Mouse (Mus musculus) retina, embryonic 14.5 days (tissue): ENCODE data around the gene Alox12b.

Experiments
- DNase-seq: peaks from one replicate; pipeline ENCODE4 v3.0.0-alpha.2; 2015; ENCODE audit warnings: low spot score

Alox12b gene

DNA sequence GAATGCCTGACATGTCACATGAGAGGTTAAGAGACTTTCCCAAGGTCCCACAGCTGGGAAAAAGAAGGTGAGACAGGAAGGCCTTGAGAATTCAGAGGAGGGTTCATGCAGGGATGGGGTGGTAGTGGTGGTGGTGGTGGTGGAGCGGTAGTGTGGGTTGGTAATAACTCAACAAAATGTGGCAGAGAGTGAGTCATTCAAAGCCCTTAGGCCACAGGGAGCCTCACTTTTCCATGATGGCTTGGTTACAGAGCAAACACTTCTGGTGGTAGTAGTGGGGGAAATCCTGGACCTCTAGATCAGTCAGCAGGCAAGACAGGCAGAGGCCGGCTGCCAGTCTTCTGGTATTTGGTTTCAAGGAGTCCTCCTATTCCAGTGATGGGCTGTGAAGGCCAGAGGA is 15.8 kb downstream of the Alox12b start:
- no peak for DNase-seq

DNA sequence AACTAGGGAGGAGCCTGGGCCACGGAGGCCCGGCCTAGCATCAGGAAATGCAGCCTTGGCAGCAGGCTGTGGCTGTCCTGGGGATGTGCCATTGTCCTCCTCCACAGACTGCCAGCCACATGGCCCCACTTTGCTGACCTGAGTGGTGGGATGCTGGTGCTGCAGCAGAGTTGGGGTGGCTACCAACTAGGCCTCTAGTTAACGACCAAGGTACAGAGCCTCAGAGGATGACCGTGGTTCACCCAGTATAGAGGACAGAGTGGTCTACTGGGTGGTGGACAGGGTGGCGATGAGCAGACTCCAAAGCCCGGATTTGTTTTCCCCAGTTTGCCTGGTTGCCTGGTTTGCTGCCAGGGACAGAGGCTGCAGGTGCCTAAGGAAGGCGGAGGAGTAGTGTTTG is 17.9 kb downstream of the Alox12b start:
- no peak for DNase-seq

DNA sequence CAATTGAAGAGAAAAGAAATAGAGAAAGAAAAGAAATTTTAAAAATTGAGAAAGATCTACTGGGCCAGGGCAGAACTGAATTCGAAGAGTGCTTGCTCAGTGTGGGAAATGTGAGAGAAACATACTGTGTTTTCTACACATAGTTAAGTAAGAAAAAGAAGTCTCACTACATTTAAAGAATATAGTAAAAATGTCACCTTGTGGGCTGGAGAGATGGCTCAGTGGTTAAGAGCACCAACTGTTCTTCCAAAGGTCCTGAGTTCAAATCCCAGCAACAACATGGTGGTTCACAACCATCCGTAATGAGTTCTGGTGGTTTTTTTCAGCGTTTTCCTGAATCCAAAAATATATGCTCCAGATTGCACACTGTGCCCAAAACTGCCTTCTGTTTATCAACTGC is 21.7 kb downstream of the Alox12b start:
- no peak for DNase-seq

DNA sequence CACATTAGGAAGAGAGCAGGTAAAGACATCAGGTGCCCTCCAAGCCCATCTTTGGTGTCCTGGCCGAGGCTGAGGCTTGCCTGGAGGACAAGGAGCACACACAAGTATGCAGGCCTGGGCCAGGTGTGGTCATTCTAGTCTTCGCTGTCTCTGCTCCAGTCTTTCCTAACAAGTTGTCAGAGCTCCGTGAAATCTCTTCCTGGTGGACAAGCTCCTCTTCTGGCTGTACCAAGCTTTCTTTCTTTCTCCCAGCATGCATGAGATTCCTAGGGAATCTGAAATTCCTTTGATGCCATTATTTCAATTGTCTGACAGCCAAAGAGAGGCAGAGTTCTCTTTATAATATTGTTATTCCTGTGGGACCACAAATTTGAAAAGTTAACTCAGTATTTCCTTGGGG is 22.7 kb downstream of the Alox12b start:
- no peak for DNase-seq

DNA sequence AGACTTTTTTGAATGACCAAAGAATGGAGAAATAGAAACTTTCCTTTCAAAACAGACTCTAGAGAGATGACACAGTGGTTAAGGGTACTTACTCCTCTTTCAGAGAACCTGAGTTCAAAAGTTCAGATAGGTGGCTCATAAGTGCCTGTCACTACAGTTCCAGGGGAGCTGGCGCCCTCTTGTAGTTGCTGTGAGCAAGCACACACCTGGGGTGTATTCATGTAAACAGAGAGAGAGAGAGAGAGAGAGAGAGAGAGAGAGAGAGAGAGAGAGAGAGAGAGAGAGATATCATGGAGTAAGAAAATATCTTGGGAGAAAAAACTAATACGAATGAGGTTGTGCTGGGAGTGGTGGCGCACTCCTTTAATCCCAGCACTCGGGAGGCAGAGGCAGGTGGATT is 23.3 kb downstream of the Alox12b start:
- no peak for DNase-seq

DNA sequence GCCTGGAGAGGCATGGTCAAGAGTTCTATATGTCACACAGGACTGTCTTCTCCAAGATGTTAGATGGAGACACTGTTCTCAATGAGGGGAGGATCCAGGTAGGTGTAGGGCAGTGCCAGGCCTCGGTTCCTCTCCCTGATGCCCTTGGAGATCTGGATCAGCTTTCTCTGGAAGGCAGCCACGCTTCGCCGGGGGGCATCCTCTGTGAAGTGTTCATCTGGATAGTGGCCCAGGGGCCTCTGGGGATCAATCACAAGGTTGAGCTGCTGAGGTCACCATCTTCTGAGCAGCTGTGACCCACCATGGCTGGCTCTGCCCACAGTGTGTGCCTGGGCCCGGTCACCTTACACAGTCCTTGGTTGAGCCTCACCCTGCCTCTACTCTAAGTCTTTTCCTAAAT is 28.2 kb downstream of the Alox12b start:
- no peak for DNase-seq

DNA sequence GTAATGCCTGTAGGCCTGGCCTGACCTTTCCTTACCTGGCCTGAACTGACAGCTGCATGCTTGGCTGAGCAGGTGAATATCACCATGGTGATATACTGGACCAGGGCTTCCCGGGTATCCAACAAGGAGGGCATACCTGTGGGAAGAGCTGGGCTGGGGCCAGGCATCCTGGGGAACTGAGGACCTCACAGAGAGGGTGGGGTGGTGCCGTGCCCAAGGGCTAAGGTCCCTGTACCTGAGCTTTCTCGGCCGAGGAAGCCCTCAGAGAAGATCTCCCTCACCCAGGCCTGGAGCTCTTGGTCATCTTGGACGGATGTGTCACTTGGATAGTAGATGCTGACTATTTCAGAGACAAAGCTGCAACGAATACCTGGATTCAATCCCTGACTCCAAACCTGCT is 29.1 kb downstream of the Alox12b start:
- no peak for DNase-seq

DNA sequence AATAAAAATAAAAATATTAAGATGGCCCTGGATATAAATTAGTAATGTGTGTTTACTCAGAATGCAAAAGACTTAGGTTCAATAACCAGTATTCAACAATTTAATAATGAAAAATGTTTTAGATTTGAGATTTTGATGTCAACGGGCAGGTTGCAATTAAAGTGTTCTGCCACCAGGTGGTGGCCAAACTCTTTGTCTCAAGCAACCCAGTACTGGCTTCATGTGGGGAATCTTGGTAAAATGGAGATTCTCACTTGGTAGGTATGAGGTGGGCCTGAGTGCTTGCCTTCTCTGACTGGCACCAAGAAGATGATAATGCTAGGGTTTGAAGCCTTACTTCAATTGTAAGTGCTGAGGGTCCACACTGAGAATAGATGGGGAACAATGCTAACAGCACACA is 36.1 kb downstream of the Alox12b start:
- DNase-seq: peak; percentile 77

DNA sequence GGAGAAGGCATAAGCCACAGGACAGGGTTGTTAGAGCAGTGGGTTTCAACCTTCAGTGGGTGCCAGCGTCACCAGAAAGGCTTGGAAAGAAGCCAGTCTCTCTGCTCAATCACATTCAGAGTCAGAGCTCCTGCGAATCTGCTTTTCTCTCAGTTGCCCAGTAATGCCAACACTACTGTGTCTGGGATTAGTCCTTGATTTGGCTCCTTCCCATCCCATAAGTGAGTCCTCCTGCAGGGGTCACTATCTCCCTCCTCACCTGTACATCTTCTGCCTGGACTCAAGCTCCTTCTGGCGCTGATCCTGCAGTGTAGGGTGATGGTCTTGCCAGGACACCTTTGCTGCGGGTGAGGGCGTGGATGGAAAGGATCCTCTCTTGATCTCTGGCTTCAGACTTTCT is 40.0 kb downstream of the Alox12b start:
- peak; percentile 21 for DNase-seq

DNA sequence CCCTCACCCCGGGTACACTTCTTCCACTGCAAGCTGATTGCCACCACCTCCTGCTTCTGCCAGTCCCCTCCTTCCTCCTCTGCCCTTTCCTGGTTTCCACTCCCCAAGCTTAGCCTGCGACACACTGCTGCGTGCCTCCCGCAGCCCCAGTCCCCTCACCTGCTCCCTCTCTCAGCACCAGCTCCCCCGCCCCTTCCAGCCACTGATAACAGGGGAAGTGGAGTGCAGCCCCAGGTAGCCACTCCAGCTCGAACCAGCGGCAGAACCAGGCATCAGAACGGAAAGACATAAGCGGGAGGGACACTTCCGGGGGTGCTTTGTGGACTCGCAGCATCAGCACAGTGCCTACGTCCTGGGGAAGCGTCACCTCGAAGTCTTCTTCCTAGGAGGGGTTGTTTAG is 40.4 kb downstream of the Alox12b start:
- no peak for DNase-seq

DNA sequence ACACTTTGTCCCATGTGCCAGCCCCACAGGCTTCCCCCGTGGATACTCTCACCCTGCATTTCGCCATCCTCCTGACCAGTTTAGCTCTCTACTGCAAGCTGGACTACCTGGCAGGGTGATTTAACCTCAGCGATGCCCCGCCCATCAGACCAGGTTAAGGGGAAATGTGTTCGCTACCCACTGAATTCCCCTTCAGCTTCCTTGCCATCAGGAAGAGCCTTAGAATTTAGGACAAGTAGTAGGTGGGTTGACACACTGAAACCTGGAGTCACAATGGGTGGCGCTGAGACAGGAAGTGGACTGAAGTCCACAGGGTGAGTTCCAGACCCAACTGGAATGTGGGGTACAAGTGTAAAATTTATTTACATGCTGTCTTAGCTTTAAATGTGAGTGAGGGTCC is 41.0 kb downstream of the Alox12b start, which contains the start of gene Alox8:
Gene Alox8, minus strand, starts transcription at position 101 of the 400 bp plus-strand sequence.
- DNase-seq: no peak

DNA sequence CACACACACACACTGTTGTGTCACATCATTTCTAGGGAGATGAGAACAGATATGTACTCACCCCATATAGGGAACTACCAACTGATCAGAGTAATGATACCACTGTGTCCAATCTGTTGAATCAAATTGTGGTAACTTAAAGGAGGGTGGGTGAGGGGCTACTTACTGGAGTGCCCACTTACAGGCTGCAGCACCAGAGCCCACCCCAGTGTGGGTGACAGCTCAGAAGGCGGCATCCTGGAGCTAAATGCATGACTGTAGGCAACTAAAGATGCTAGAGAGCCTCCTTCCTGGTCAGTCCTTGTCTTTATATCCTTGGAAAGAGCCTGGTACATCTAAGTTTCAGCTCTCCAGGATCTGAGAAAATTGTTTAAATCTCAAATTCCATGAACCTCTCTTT is 42.5 kb downstream of the Alox12b start:
- no peak for DNase-seq

DNA sequence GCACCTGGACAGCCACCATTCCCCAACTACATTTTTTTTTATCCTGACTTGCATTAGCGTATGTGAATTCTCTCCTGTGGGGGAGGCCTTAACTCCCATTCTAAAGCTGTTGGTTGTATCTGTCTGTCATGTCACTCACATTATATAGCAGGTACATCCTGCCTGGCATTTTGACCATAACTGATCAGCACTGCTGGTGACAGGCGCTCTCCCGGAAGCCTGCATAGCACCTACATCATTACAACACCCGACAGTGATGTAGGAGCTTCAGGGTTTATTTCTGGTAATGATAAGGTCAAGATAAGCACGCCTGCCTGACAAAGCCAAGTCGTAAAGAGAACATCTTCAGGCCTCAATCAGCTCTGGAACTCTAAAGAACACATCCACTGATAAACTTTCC is 43.4 kb downstream of the Alox12b start:
- no peak for DNase-seq

DNA sequence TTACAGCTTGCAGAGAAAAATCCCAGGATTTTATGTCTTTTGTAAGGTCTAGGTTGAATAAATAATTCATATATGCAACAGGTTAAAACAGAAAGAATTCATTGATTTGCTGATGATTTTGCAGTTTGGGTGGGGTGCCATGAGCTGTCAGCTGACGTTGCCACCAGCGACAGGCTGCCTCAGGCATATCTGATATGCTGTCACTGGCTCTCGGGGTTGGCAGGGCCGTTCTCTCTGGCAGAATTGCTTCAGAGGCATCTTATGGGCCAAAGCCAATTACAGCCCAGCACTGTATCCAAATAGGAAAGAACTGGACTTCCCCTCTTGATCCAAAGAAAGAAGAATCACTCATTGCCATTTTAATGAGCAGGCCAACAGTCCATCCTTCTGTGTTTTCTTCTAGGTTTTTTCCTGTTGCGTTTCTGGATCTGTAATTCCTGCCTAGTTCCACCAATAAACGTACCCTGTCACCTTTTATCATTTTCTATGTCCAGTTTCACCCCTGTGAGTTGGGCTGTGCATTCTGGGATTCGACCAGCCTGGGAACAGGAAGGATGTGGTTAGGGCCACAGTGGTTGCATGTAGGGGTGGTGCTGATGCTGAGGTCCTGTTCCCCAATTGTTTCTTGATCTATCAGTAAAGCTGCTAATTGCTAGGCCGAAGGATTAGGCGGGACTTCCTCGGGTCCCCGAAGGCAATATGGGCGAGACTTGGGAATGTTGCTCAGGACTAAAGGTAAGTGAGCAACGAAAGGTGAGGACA is 45.9 kb downstream of the Alox12b start:
- no peak for DNase-seq

DNA sequence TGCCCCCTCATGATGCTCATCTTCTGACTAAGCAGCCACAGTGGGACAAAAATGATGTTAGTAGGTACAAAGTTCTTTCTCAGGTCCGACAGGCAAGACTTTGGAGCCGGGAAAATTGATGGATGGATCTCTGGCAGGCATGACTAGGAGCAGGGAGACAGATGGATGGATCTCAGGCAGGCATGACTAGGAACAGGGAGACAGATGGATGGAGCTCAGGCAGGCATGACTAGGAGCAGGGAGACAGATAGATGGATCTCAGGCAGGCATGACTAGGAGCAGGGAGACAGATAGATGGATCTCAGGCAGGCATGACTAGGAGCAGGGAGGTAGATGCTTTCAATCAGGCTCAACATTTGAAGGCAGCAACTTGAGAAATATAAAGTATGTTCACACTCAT is 54.6 kb downstream of the Alox12b start:
- DNase-seq: peak; percentile 76

DNA sequence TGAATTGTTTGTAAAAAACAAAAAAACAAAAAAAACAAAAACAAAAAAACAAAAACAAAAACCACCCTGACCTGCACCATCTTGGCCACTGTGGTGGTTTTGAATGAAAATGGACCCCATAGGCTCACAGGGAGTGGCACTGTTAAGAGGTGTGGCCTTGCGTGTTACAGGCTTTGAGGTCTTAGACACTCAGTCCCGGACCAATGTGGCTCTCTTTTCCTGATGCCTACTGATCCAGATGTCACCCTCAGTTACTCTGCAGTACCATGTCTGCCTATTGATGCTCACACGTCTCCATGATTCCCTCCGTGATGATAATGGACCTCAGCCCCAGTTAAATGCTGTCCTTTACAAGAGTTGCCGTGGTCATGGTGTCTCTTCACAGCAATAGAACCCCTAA is 60.6 kb downstream of the Alox12b start:
- no peak for DNase-seq

DNA sequence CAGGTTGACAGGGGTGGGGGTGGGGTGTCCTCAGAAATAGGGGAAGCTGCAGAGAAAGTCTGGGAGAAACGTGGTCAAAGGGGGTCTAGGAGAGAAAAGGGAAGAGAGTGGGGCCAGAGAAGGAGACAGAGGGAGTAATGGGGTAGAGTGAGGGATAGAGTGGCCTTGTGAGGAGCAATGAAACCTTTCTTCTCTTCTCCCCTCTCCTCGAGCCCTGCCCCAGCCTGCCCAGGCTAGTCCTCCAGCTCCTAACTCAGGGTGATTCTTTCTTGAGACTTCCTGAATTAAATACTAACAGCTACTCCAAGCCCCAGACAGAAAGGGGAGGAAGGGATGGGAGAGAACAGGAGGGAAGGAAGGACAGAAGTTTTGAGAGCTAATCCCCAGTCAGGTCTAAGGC is 61.9 kb downstream of the Alox12b start:
- no peak for DNase-seq
